Mouse (Mus musculus) MEL (cell line): ENCODE measurements around the gene Synj1. TPM values are rescaled to one million over a fixed set of nuclear protein-coding genes. Genes with fewer than 3 reads are reported as not detected.

Experiments
- DNase-seq: peaks from one replicate; pipeline ENCODE4 v3.0.0; 2011; ENCODE audit warnings: low read depth, low spot score
- H3K27ac ChIP-seq: 2 replicates; pipeline ENCODE4 v1.5.1; 2012; ENCODE audit warnings: low read depth, mild to moderate bottlenecking, control low read depth, low read length, moderate library complexity; ENCODE audit not compliant: control insufficient read depth
- H3K27me3 ChIP-seq, 2 experiments: fragments of 150-350 bp in 1 of 2; sonication (generic) in 1 of 2; 2 replicates each; pipeline ENCODE4 v1.6.1; 2012; ENCODE audit warnings: low read length in 2 of 2, mild to moderate bottlenecking in 2 of 2, improper control_type of control experiment in 1 of 2, moderate library complexity in 1 of 2; ENCODE audit not compliant: insufficient read depth in 2 of 2, control insufficient read depth in 1 of 2
- H3K36me3 ChIP-seq, 2 experiments: 2 replicates each; pipeline ENCODE4 v1.6.1; 2012 to 2014; ENCODE audit warnings: low read length in 2 of 2, improper control_type of control experiment in 1 of 2, inconsistent platforms in 1 of 2, mild to moderate bottlenecking in 1 of 2; ENCODE audit not compliant: insufficient read depth in 2 of 2, control insufficient read depth in 1 of 2
- H3K4me1 ChIP-seq, 2 experiments: fragments of 150-350 bp in 1 of 2; sonication (generic) in 1 of 2; 2 replicates each; pipeline ENCODE4 v1.6.1; 2012; ENCODE audit warnings: low read length in 2 of 2, improper control_type of control experiment in 1 of 2, mild to moderate bottlenecking in 1 of 2; ENCODE audit not compliant: insufficient read depth in 2 of 2, control insufficient read depth in 1 of 2
- H3K4me3 ChIP-seq, 2 experiments: fragments of 150-350 bp in 1 of 2; sonication (generic) in 1 of 2; 2 replicates each; pipeline ENCODE4 v1.5.1; 2012; ENCODE audit warnings: low read depth in 2 of 2, low read length in 2 of 2, mild to moderate bottlenecking in 2 of 2, moderate library complexity in 2 of 2, control low read depth in 1 of 2, improper control_type of control experiment in 1 of 2; ENCODE audit not compliant: control insufficient read depth in 1 of 2, insufficient read depth in 1 of 2
- H3K79me2 ChIP-seq: 2 replicates; pipeline ENCODE4 v1.6.1; 2012; ENCODE audit warnings: mild to moderate bottlenecking, low read length, moderate library complexity; ENCODE audit not compliant: control insufficient read depth, poor library complexity, insufficient read depth
- H3K9ac ChIP-seq: 2 replicates; pipeline ENCODE4 v1.6.1; 2012; ENCODE audit warnings: low read depth, mild to moderate bottlenecking, control low read depth, low read length, moderate library complexity; ENCODE audit not compliant: control insufficient read depth, poor library complexity, severe bottlenecking
- H3K9me3 ChIP-seq: fragments of 150-350 bp; sonication (generic); replicated peaks from 2 replicates; pipeline ENCODE4 v1.6.1; 2012; ENCODE audit warnings: mild to moderate bottlenecking, low read length, improper control_type of control experiment, moderate library complexity; ENCODE audit not compliant: insufficient read depth
- CHD2 ChIP-seq: IDR thresholded peaks from 2 replicates; pipeline ENCODE4 v1.6.1; 2011; ENCODE audit warnings: low read length, improper control_type of control experiment
- MAFK ChIP-seq: IDR thresholded peaks from 2 replicates; pipeline ENCODE4 v1.6.1; 2011; ENCODE audit warnings: low read depth, mild to moderate bottlenecking, low read length, improper control_type of control experiment, borderline replicate concordance
- MAX ChIP-seq: IDR thresholded peaks from 2 replicates; pipeline ENCODE4 v1.6.1; 2011; ENCODE audit warnings: low read length, improper control_type of control experiment
- MXI1 ChIP-seq: IDR thresholded peaks from 2 replicates; pipeline ENCODE4 v1.6.1; 2011; ENCODE audit warnings: mild to moderate bottlenecking, low read depth, low read length, improper control_type of control experiment
- MYB ChIP-seq: IDR thresholded peaks from 2 replicates; pipeline ENCODE4 v1.6.1; 2011; ENCODE audit warnings: mild to moderate bottlenecking, low read depth, low read length, improper control_type of control experiment
- MYC ChIP-seq: IDR thresholded peaks from 2 replicates; pipeline ENCODE4 v1.6.1; 2011; ENCODE audit warnings: low read depth, mild to moderate bottlenecking, low read length, improper control_type of control experiment, moderate library complexity
- NRF1 ChIP-seq: IDR thresholded peaks from 2 replicates; pipeline ENCODE4 v1.6.1; 2014; ENCODE audit warnings: low read depth, mild to moderate bottlenecking, inconsistent platforms, low read length, improper control_type of control experiment, moderate library complexity; ENCODE audit not compliant: poor library complexity, insufficient read depth, severe bottlenecking
- POLR2A ChIP-seq, 2 experiments: IDR thresholded peaks; 2 replicates each; pipeline ENCODE4 v1.6.1; 2011 to 2012; ENCODE audit warnings: low read length in 2 of 2, mild to moderate bottlenecking in 2 of 2, control low read depth in 1 of 2, improper control_type of control experiment in 1 of 2, low read depth in 1 of 2, moderate library complexity in 1 of 2; ENCODE audit not compliant: control insufficient read depth in 1 of 2, insufficient read depth in 1 of 2, poor library complexity in 1 of 2
- SIN3A ChIP-seq: IDR thresholded peaks from 2 replicates; pipeline ENCODE4 v1.6.1; 2012; ENCODE audit warnings: low read length, improper control_type of control experiment, inconsistent platforms
- USF1 ChIP-seq: IDR thresholded peaks from 2 replicates; pipeline ENCODE4 v1.6.1; 2014; ENCODE audit warnings: low read depth, mild to moderate bottlenecking, inconsistent platforms, low read length, improper control_type of control experiment, moderate library complexity
- polyA plus RNA-seq, 2 experiments: library from polyadenylated mRNA; stranded (reverse) in 1 of 2; unstranded in 1 of 2; fragments of >175 nt in 1 of 2; fragments of >200 nt in 1 of 2; gene quantifications; 2 replicates each; pipeline versions ENCODE4 v1.2.1 to v1.2.4; 2012; ENCODE audit warnings: low replicate concordance in 2 of 2, low read depth in 1 of 2; ENCODE audit not compliant: insufficient read length in 2 of 2, insufficient read depth in 1 of 2, missing spikeins in 1 of 2
- total RNA-seq: library from RNA; depleted of rRNA; stranded (reverse); fragments of 300-350 nt; gene quantifications from 2 replicates; pipeline ENCODE4 v1.2.3, GENCODE M21; 2012; rRNA removed

Gene Synj1
- total and polyA plus RNA-seq, 3 experiments: 5.0 to 34.5 TPM; not detected in 1

- no peak for TF ChIP-seq POLR2A (IDR thresholded peaks at IDR 0.05; ENCODE audit: control insufficient read depth in 1 of 2, insufficient read depth in 1 of 2, low read depth in 1 of 2, low read length in 2 of 2, poor library complexity in 1 of 2)
- no peak for TF ChIP-seq CHD2
- no peak for TF ChIP-seq MYB
- no peak for TF ChIP-seq NRF1
- no peak for TF ChIP-seq MAFK
- no peak for TF ChIP-seq USF1
- TF ChIP-seq SIN3A: no peak
- no peak for TF ChIP-seq MAX
- Histone ChIP-seq H3K27me3 (no peaks in the 10 kb centered on the region; a peak in 1 of 4 replicates), H3K4me3 (no peak overlapping the region)
These were observed 119.0 kb downstream of the Synj1 start for GRCm38 (mm10) chr16:90892081-90892480.

GRCm38 (mm10) chr16:90891601-90892000, 119.5 kb downstream of the Synj1 start:
- H3K36me3 ChIP-seq: no peaks in the 10 kb centered on the region
- no peaks in the 10 kb centered on the region for H3K79me2 ChIP-seq
- no peaks in the 10 kb centered on the region for H3K9me3 ChIP-seq
- no peak overlapping the region for H3K9ac ChIP-seq
- DNase-seq: no peak
- no peak overlapping the region for H3K4me3 ChIP-seq
- TF ChIP-seq MXI1: no peak
- no peaks in the 10 kb centered on the region; a peak in 1 of 4 replicates for H3K27me3 ChIP-seq
- no peaks in the 10 kb centered on the region for H3K4me1 ChIP-seq
- no peak overlapping the region for H3K27ac ChIP-seq

More at GRCm38 (mm10) chr16:90892081-90892480, 119.0 kb downstream of the Synj1 start:
- Histone ChIP-seq H3K27ac (no peak overlapping the region), H3K9me3 (no peaks in the 10 kb centered on the region), H3K36me3 (no peaks in the 10 kb centered on the region), H3K79me2 (no peaks in the 10 kb centered on the region), H3K9ac (no peak overlapping the region), H3K4me1 (no peaks in the 10 kb centered on the region)
- DNase-seq: no peak

- Histone ChIP-seq H3K36me3 (peaks cover 0 to 5% of the 10 kb centered on the region in 2 experiments; a peak in 2 of 4 replicates), H3K27me3 (no peaks in the 10 kb centered on the region; a peak in 1 of 4 replicates), H3K4me1 (peaks cover 2 to 9% of the 10 kb centered on the region in 2 experiments; a peak in 3 of 4 replicates), H3K4me3 (no peak overlapping the region), H3K9ac (no peak overlapping the region), H3K9me3 (no peaks in the 10 kb centered on the region), H3K79me2 (no peaks in the 10 kb centered on the region), H3K27ac (no peak overlapping the region)
- peak; percentile 34; the same call in 1 of the 2 replicates for TF ChIP-seq NRF1
- no peak for TF ChIP-seq MYC
- no peak for DNase-seq
These were observed 120.4 kb downstream of the Synj1 start for GRCm38 (mm10) chr16:90890683-90891082.

Other genes starting within 250 kb of the Synj1 start
- 32.1 and 35.3 TPM in 2 replicates for gene Urb1, start 200.9 kb downstream of the Synj1 start, total RNA-seq
- 10 to 100 TPM; 26.2 to 36.7 TPM for gene Urb1, start 200.9 kb downstream of the Synj1 start, polyA plus RNA-seq
- gene Eva1c, start 184.6 kb downstream of the Synj1 start, total RNA-seq: not detected in 2 replicates
- under 1 TPM in 1 of 2 experiments, not detected in 1; 0.06 TPM for gene Eva1c, start 184.6 kb downstream of the Synj1 start, polyA plus RNA-seq
- 65.9 and 68.5 TPM in 2 replicates for gene Cfap298, start 76.2 kb downstream of the Synj1 start, total RNA-seq
- gene Cfap298, start 76.2 kb downstream of the Synj1 start, polyA plus RNA-seq: 100 to 1,000 TPM in 1 of 2 experiments, not detected in 1; 117 TPM
- gene Paxbp1, start 33.2 kb upstream of the Synj1 start, total RNA-seq: 23.8 and 26.3 TPM in 2 replicates
- 10 to 100 TPM in 1 of 2 experiments, not detected in 1; 49.6 TPM for gene Paxbp1, start 33.2 kb upstream of the Synj1 start, polyA plus RNA-seq
- gene 4932438H23Rik, start 83.8 kb upstream of the Synj1 start, total RNA-seq: not detected in 2 replicates
- gene 4932438H23Rik, start 83.8 kb upstream of the Synj1 start, polyA plus RNA-seq: not detected
- not detected in 2 replicates for gene Olig2, start 214.1 kb upstream of the Synj1 start, total RNA-seq
- not detected for gene Olig2, start 214.1 kb upstream of the Synj1 start, polyA plus RNA-seq